Mouse (Mus musculus) heart, embryonic 16.5 days (tissue): ENCODE data around the gene Sipa1l1. TPM values are rescaled to one million over a fixed set of nuclear protein-coding genes. Genes with fewer than 3 reads are reported as not detected.

Source experiments
- ATAC-seq: fragments of 200-750 bp; cut with Nextera tagmentation; replicated peaks from 2 replicates; pipeline ENCODE4 v1.8.0; 2017; ENCODE audit warnings: moderate number of reproducible peaks; ENCODE audit not compliant: insufficient read depth, low FRiP score; ENCODE audit errors: extremely low read depth
- H3K27ac ChIP-seq: fragments of 300-500 bp; sonication (generic); 2 replicates; pipeline ENCODE4 v1.5.1; 2014; ENCODE audit warnings: mild to moderate bottlenecking, low read length, control low read depth, moderate library complexity
- H3K27me3 ChIP-seq: fragments of 300-500 bp; sonication (generic); 2 replicates; pipeline ENCODE4 v1.6.1; 2014; ENCODE audit warnings: low read length, mixed read lengths; ENCODE audit not compliant: control insufficient read depth, insufficient read depth
- H3K36me3 ChIP-seq: fragments of 300-500 bp; sonication (generic); 2 replicates; pipeline ENCODE4 v1.6.1; 2014; ENCODE audit not compliant: control insufficient read depth, insufficient read depth
- H3K4me1 ChIP-seq: fragments of 300-500 bp; sonication (generic); 2 replicates; pipeline ENCODE4 v1.6.1; 2014; ENCODE audit warnings: low read length, mixed read lengths; ENCODE audit not compliant: control insufficient read depth, insufficient read depth
- H3K4me2 ChIP-seq: fragments of 300-500 bp; sonication (generic); 2 replicates; pipeline ENCODE4 v1.6.1; 2014; ENCODE audit warnings: low read depth, mild to moderate bottlenecking, control low read depth, low read length
- H3K4me3 ChIP-seq: fragments of 300-500 bp; sonication (generic); 2 replicates; pipeline ENCODE4 v1.5.1; 2014; ENCODE audit warnings: mild to moderate bottlenecking, control low read depth, low read length
- H3K9ac ChIP-seq: fragments of 300-500 bp; sonication (generic); 2 replicates; pipeline ENCODE4 v1.6.1; 2014; ENCODE audit warnings: low read length, control low read depth
- H3K9me3 ChIP-seq: fragments of 300-500 bp; sonication (generic); replicated peaks from 2 replicates; pipeline ENCODE4 v1.6.1; 2016; ENCODE audit warnings: low read length; ENCODE audit not compliant: control insufficient read depth
- WGBS: fragments of 180-500 bp; shearing (Covaris S2); extraction: QIAGEN DNeasy Blood & Tissue Kit; methylation state at CpG from one replicate; pipeline ENCODE4 v1.1.7; 2014; 5-methylcytosine and 5-hydroxymethylcytosine counted together
- polyA plus RNA-seq: library from polyadenylated mRNA; unstranded; fragments of >200 nt; fragmentation: Nextera tagmentation; extraction: Ambion mirVana; gene quantifications from 2 replicates; pipeline ENCODE4 v1.2.1, GENCODE M21; 2015

Gene Sipa1l1
- polyA plus RNA-seq, 1 experiment from 2014 or later: 19.8 TPM

DNA sequence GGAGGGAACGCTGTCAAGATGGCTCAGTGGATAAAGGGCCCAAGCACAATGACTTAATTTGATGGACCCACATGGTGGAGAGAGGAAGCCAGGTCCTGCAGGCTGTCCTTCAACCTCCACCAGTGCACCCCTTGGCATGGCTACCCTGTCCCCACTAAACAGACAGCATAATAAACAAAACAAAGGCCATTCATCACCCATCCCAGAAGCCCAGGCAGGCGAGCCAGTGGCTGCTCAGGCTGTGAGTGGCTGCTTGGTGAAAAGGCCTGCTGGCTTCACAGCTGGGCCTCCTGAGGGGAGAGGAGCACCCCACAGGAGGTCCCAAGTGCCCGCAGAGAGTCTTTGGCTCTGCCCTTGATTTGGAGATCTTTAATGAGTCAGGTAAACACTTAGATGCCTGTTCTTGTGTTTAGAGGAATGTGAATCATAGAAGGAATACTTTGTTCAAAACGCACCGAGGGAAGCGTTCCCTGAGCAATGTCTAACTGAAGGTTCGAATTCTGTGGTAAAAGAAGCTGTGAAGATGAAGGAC lies 27.6 kb downstream of the Sipa1l1 start:
- Histone ChIP-seq H3K4me2 (no peak overlapping the region), H3K4me1 (peaks cover 28% of the 10 kb centered on the region), H3K27me3 (no peaks in the 10 kb centered on the region), H3K36me3 (no peaks in the 10 kb centered on the region), H3K9ac (no peak overlapping the region), H3K27ac (no peak overlapping the region), H3K4me3 (no peak overlapping the region), H3K9me3 (no peaks in the 10 kb centered on the region)
- 54% methylated on average over 7 of the region's 7 CpGs for WGBS
- no peak for ATAC-seq

DNA sequence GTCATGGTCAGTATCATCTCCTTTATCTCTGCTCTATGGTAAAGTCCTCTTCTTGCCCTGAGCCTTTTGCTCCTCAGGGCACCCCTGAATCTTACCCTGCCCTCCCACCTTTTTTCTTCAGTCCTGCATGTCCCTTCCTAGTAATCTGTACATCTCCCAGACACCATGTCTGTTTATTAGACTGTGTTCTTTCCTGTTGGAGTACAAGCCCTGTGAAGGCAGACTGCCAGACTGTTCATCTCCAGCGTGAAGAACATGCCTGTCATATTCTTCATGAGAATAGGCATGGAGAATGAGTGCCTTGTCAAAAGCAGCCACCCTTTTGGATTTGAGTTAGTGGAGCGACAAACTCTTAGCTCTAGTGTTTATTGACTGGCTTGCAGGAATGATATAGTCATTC lies 28.1 kb downstream of the Sipa1l1 start:
- H3K9me3 ChIP-seq: no peaks in the 10 kb centered on the region
- no peaks in the 10 kb centered on the region for H3K27me3 ChIP-seq
- 35% methylated on average over 2 of the region's 2 CpGs for WGBS
- H3K4me2 ChIP-seq: no peak overlapping the region
- H3K36me3 ChIP-seq: no peaks in the 10 kb centered on the region
- peaks cover 23% of the 10 kb centered on the region for H3K4me1 ChIP-seq
- H3K27ac ChIP-seq: no peak overlapping the region
- ATAC-seq: no peak
- no peak overlapping the region for H3K4me3 ChIP-seq
- H3K9ac ChIP-seq: no peak overlapping the region

DNA sequence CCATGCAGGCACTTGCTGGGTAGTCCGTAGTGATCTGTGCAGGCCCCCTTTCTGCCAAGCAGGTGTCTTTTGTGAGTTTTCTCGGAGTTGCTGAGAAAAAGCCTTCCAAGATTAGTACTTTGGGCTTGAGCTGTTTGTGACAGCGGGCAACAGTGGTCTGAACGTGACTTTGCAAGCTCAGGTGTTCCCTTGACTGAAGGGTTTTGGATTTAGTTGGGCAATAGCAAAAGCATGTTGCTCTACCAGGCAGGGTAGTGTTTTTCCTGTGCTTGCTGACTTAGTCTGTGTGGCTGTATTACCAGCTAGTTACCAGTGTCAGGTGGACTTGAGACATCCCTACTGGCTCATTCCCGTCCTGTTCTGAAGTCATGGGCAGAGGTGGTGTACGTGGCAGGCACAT lies 30.2 kb downstream of the Sipa1l1 start:
- Histone ChIP-seq H3K4me3 (no peak overlapping the region), H3K4me2 (no peak overlapping the region), H3K27ac (no peak overlapping the region), H3K9me3 (no peaks in the 10 kb centered on the region), H3K9ac (no peak overlapping the region), H3K27me3 (no peaks in the 10 kb centered on the region), H3K4me1 (peaks cover 11% of the 10 kb centered on the region), H3K36me3 (no peaks in the 10 kb centered on the region)
- WGBS: 89% methylated on average over 6 of the region's 6 CpGs
- ATAC-seq: no peak

DNA sequence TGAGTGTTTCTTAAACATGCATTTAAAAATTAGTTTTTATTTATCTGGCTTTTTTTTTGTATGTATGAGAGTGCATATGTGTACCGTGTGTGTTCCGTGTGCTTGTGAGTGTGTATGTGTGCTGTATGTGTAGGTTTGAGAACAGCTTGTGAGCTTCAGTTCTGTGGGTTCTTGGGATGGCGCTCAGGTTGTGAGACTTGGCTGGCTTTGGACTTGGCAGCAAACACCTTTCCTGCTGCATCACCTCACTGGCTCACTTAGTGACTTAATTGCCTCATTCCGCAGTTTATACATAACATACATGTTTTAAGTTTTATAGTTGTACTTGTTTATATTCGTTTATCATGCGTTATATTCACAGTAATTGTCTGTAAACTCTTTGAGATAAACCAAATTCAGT lies 35.0 kb downstream of the Sipa1l1 start:
- H3K9ac ChIP-seq: no peak overlapping the region
- no peaks in the 10 kb centered on the region for H3K4me1 ChIP-seq
- no peaks in the 10 kb centered on the region for H3K36me3 ChIP-seq
- H3K4me3 ChIP-seq: no peak overlapping the region
- ATAC-seq: no peak
- no peaks in the 10 kb centered on the region for H3K9me3 ChIP-seq
- H3K27ac ChIP-seq: no peak overlapping the region
- H3K27me3 ChIP-seq: no peaks in the 10 kb centered on the region
- 89% methylated on average over 6 of the region's 6 CpGs for WGBS
- no peak overlapping the region for H3K4me2 ChIP-seq

DNA sequence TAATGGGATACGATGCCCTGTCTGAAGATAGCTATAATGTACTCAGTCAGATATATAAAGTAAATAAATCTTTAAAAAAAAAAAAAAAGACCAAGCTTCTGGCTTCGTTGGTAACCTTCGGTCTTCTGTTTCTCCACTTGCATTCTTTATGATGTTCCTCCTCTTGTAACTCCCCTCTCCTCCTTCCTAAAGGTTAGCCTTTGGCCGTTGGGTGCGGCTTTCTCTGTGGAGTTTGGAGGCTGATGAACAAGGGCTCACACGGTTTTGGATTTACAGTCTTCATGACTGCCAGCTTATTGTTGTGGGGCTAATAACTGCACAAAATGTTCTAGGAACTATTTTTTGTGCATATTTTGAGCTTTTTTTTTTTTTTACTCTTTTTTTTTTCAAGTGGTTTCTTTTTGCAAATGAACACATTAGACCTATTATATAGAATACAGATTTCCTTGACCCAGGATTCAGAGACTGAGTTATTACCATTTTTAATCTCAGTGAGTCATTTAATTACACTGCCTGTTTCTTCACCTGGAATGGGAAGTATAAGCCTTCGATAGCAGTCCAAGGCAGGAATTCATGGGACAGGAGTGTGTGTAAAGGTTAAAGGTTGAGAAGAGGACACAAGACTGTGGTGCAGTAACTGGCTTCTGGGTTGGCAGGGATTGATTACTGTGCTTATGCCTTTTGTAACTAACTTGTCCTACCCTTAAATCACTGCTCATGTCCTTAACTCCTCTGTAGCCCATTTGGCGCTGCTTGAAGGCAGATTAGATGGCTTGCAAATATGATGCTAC lies 37.9 kb downstream of the Sipa1l1 start:
- no peaks in the 10 kb centered on the region for H3K27me3 ChIP-seq
- H3K27ac ChIP-seq: no peak overlapping the region
- no peaks in the 10 kb centered on the region for H3K36me3 ChIP-seq
- H3K9me3 ChIP-seq: no peaks in the 10 kb centered on the region
- 87% methylated on average over 8 of the region's 8 CpGs for WGBS
- no peaks in the 10 kb centered on the region; the same call in 1 of the 2 replicates for H3K4me1 ChIP-seq
- no peak overlapping the region for H3K4me3 ChIP-seq
- H3K4me2 ChIP-seq: no peak overlapping the region
- ATAC-seq: no peak
- H3K9ac ChIP-seq: no peak overlapping the region

DNA sequence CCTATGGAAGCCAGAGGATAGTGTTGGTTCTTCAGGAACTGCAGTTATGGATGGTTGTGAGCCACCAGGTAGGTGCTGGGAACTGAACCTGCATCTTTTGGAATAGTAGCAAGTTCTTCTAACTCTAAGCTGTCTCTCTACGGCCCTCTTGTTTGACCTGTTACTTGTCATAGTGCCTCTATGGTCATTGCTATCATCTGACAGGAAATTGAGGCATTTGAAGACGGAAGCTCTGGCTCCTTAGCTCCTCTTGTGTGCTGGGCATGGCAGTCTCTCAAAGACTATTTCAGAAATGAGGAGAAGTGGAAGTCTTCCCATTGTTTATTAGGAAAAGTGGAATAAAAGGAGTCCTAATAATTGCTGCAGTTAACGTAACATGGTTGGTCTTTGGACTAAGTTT lies 38.9 kb downstream of the Sipa1l1 start:
- ATAC-seq: no peak
- WGBS: 72% methylated on average over 3 of the region's 3 CpGs

DNA sequence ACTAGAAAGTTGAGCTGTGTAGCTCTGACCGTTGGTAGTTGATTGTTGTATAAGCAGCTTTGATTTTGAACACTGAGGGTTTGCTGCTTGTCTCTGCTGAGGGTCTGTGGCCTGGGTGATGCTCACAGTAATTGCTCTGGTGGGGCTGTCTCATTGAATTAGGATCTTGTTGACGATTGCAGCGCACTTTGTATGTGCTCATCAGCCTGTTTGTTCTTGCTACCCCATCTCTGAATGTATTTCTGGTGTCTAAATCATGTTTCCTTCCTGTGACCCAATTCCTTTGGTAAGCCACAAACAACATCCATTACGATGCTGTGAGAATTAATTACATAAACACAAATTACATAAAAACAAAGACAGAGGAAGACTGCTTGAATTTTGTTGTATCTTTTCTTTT lies 39.5 kb downstream of the Sipa1l1 start:
- Histone ChIP-seq H3K36me3 (no peaks in the 10 kb centered on the region), H3K27me3 (no peaks in the 10 kb centered on the region), H3K27ac (no peak overlapping the region), H3K9me3 (no peaks in the 10 kb centered on the region), H3K4me2 (no peak overlapping the region), H3K9ac (no peak overlapping the region), H3K4me1 (no peaks in the 10 kb centered on the region; the same call in 1 of the 2 replicates), H3K4me3 (no peak overlapping the region)
- no peak for ATAC-seq
- 85% methylated on average over 4 of the region's 4 CpGs for WGBS

More for the DNA sequence above, 38.9 kb downstream of the Sipa1l1 start:
- Histone ChIP-seq H3K4me3 (no peak overlapping the region), H3K27me3 (no peaks in the 10 kb centered on the region), H3K4me1 (no peaks in the 10 kb centered on the region; the same call in 1 of the 2 replicates), H3K27ac (no peak overlapping the region), H3K9ac (no peak overlapping the region), H3K9me3 (no peaks in the 10 kb centered on the region), H3K4me2 (no peak overlapping the region), H3K36me3 (no peaks in the 10 kb centered on the region)

DNA sequence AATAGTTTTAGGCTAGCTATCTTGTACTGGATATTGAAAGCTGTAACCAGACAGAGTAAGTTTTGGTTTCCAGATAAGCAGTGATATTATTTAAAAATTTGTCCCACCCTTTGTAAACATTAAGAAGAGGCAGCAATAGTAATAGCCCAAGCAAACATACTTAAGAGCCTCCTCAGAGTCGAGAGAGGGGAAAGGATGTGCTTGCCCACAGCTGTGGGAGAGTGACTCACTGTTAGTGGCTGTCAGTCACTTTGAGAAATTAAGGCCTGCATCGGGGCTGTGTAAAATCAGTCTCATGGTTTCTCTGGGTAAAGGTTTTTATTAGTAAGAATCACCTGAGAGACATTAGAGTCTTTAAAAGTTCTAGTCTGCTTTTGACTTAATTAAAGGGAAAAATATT lies 40.6 kb downstream of the Sipa1l1 start:
- 31% methylated on average over 2 of the region's 2 CpGs for WGBS
- Histone ChIP-seq H3K27ac (no peak overlapping the region), H3K27me3 (no peaks in the 10 kb centered on the region), H3K4me3 (no peak overlapping the region), H3K9me3 (peaks cover 2% of the 10 kb centered on the region; the same call in 1 of the 2 replicates), H3K4me1 (no peaks in the 10 kb centered on the region; the same call in none of the 2 replicates), H3K9ac (no peak overlapping the region), H3K36me3 (0 out of 2 replicates have a peak, but pooled peaks cover 2% of the 10 kb centered on the region), H3K4me2 (no peak overlapping the region)
- no peak for ATAC-seq

DNA sequence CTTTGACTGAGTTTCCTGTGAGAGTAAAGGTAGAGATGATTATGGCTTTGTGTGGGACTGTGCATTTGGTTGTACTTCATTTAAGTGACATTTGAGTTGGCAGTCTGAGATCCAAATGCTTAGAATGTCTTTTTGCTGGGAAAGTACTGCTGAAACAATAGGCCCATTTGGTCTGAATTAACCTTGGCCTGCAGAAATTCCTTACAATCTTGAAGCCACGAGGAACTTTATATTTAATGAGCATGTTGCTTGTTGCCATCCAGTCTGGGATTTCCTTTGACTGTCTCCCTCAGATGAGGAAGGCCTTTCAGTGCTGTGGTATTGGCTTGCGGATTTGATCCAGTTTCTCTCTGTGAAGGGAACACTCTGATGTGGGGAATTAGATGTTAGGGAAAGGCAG lies 43.9 kb downstream of the Sipa1l1 start:
- no peak for ATAC-seq
- Histone ChIP-seq H3K9ac (no peak overlapping the region), H3K36me3 (0 out of 2 replicates have a peak, but pooled peaks cover 2% of the 10 kb centered on the region), H3K9me3 (peaks cover 2% of the 10 kb centered on the region; the same call in 1 of the 2 replicates), H3K27ac (no peak overlapping the region), H3K4me1 (no peaks in the 10 kb centered on the region; the same call in none of the 2 replicates), H3K4me2 (no peak overlapping the region), H3K4me3 (no peak overlapping the region), H3K27me3 (no peaks in the 10 kb centered on the region)
- WGBS: 78% methylated on average over 2 of the region's 2 CpGs
